Mouse (Mus musculus): ENCODE data around the gene Mab21l3.

Mab21l3 gene

GRCm38 (mm10) chr3:101802746-101803145, 46.0 kb downstream of the Mab21l3 start:
- DNase-seq (ENCODE audit: low spot score in 2 of 2), result no peak

- DNase-seq (ENCODE audit: low spot score in 2 of 2), result no peak
These were observed 48.2 kb downstream of the Mab21l3 start for GRCm38 (mm10) chr3:101800596-101801018.

- DNase-seq (ENCODE audit: low spot score in 2 of 2), result no peak
These were observed 48.7 kb downstream of the Mab21l3 start for GRCm38 (mm10) chr3:101799852-101800595.

- no peak for DNase-seq (ENCODE audit: low spot score in 2 of 2)
These were observed 50.7 kb downstream of the Mab21l3 start for GRCm38 (mm10) chr3:101797830-101798709.

- no peak for DNase-seq (ENCODE audit: low spot score in 2 of 2)
These were observed 52.5 kb downstream of the Mab21l3 start for GRCm38 (mm10) chr3:101796212-101796611.

- no peak for DNase-seq (ENCODE audit: low spot score in 2 of 2)
These were observed 53.2 kb downstream of the Mab21l3 start for GRCm38 (mm10) chr3:101795387-101796039.

- DNase-seq (ENCODE audit: low spot score in 2 of 2), result no peak
These were observed 54.1 kb downstream of the Mab21l3 start for GRCm38 (mm10) chr3:101794666-101795065.

GRCm38 (mm10) chr3:101794026-101794425, 54.7 kb downstream of the Mab21l3 start:
- no peak for DNase-seq (ENCODE audit: low spot score in 2 of 2)

- DNase-seq (ENCODE audit: low spot score in 2 of 2), result no peak
These were observed 56.6 kb downstream of the Mab21l3 start for GRCm38 (mm10) chr3:101792191-101792590.

GRCm38 (mm10) chr3:101784768-101785424, 63.9 kb downstream of the Mab21l3 start:
- no peak for DNase-seq (ENCODE audit: low spot score in 2 of 2)

GRCm38 (mm10) chr3:101783793-101784192, 65.0 kb downstream of the Mab21l3 start:
- DNase-seq (ENCODE audit: low spot score in 2 of 2), result no peak

- DNase-seq (ENCODE audit: low spot score in 2 of 2), result no peak
These were observed 67.8 kb downstream of the Mab21l3 start for GRCm38 (mm10) chr3:101780874-101781483.

- no peak for DNase-seq (ENCODE audit: low spot score in 2 of 2)
These were observed 69.7 kb downstream of the Mab21l3 start for GRCm38 (mm10) chr3:101778896-101779665.

- no peak for DNase-seq (ENCODE audit: low spot score in 2 of 2)
These were observed 73.0 kb downstream of the Mab21l3 start for GRCm38 (mm10) chr3:101775732-101776131.

GRCm38 (mm10) chr3:101770540-101770939, 78.2 kb downstream of the Mab21l3 start:
- DNase-seq (ENCODE audit: low spot score in 2 of 2), result no peak

- DNase-seq (ENCODE audit: low spot score in 2 of 2), result no peak
These were observed 85.2 kb downstream of the Mab21l3 start for GRCm38 (mm10) chr3:101763566-101763965.

Data from urinary bladder, postnatal 36 days (tissue).